Mouse (Mus musculus) limb, embryonic 12.5 days (tissue): ENCODE data around the gene Trf. TPM values are rescaled to one million over a fixed set of nuclear protein-coding genes. Genes with fewer than 3 reads are reported as not detected.

Experiments used
- ATAC-seq: fragments of 200-750 bp; cut with Nextera tagmentation; 2 replicates; pipeline ENCODE4 v1.8.0; 2017; ENCODE audit warnings: low read depth, moderate TSS enrichment; ENCODE audit not compliant: insufficient number of reproducible peaks, insufficient read depth, low FRiP score, low TSS enrichment
- H3K27ac ChIP-seq: fragments of 300-500 bp; sonication (generic); 2 replicates; pipeline ENCODE4 v1.5.1; 2016; ENCODE audit warnings: mild to moderate bottlenecking, moderate library complexity
- H3K27me3 ChIP-seq: fragments of 300-500 bp; sonication (generic); 2 replicates; pipeline ENCODE4 v1.6.1; 2016; ENCODE audit warnings: mild to moderate bottlenecking, moderate library complexity
- H3K36me3 ChIP-seq: fragments of 300-500 bp; sonication (generic); 2 replicates; pipeline ENCODE4 v1.6.1; 2016; ENCODE audit warnings: mild to moderate bottlenecking, moderate library complexity
- H3K4me1 ChIP-seq: fragments of 300-500 bp; sonication (generic); replicated peaks from 2 replicates; pipeline ENCODE4 v1.6.1; 2016
- H3K4me2 ChIP-seq: fragments of 300-500 bp; sonication (generic); 2 replicates; pipeline ENCODE4 v1.6.1; 2016; ENCODE audit warnings: mild to moderate bottlenecking, moderate library complexity
- H3K4me3 ChIP-seq: fragments of 300-500 bp; sonication (generic); replicated peaks from 2 replicates; pipeline ENCODE4 v1.5.1; 2016; ENCODE audit warnings: mild to moderate bottlenecking
- H3K9ac ChIP-seq: fragments of 300-500 bp; sonication (generic); replicated peaks from 2 replicates; pipeline ENCODE4 v1.6.1; 2016; ENCODE audit warnings: mild to moderate bottlenecking, moderate library complexity
- H3K9me3 ChIP-seq: fragments of 300-500 bp; sonication (generic); 2 replicates; pipeline ENCODE4 v1.6.1; 2016; ENCODE audit warnings: mild to moderate bottlenecking, moderate library complexity
- WGBS: fragments of 180-500 bp; shearing (Covaris S2); methylation state at CpG from one replicate; pipeline ENCODE4 v1.1.7; 2016; 5-methylcytosine and 5-hydroxymethylcytosine counted together
- polyA plus RNA-seq: library from polyadenylated mRNA; unstranded; fragments of >200 nt; fragmentation: Nextera tagmentation; extraction: Ambion mirVana; gene quantifications from 2 replicates; pipeline ENCODE4 v1.2.1, GENCODE M21; 2016

The Trf gene
- polyA plus RNA-seq = 7.9 and 13.0 TPM in 2 replicates

GRCm38 (mm10) chr9:103230151-103230951 lies at the start of gene Trf, which contains the start of gene Gm20425:
Gene Trf, minus strand, starts transcription at chr9:103230444.
Gene Gm20425, minus strand, starts transcription at chr9:103230307.
- no peaks in the 10 kb centered on the region for H3K9me3 ChIP-seq
- H3K27me3 ChIP-seq = no peaks in the 10 kb centered on the region
- 58% methylated on average over 29 of the region's 29 CpGs for WGBS
- no peak within 1 kb of the TSS for H3K9ac ChIP-seq
- H3K4me1 ChIP-seq = peaks cover 10% of the 10 kb centered on the region; the same call in 1 of the 2 replicates
- H3K27ac ChIP-seq = peak within 1 kb of the TSS; percentile 35; the same call in 1 of the 2 replicates
- peak within 1 kb of the TSS; percentile 27; the same call in 1 of the 2 replicates for H3K4me2 ChIP-seq
- no peaks in the 10 kb centered on the region for H3K36me3 ChIP-seq
- no peak within 1 kb of the TSS for H3K4me3 ChIP-seq
- ATAC-seq = no peak

- no peaks in the 10 kb centered on the region for H3K4me1 ChIP-seq
- no peak overlapping the region for H3K4me2 ChIP-seq
- H3K27ac ChIP-seq = no peak overlapping the region
- H3K9me3 ChIP-seq = no peaks in the 10 kb centered on the region
- no peaks in the 10 kb centered on the region for H3K36me3 ChIP-seq
- 83% methylated on average over 6 of the region's 6 CpGs for WGBS
- H3K9ac ChIP-seq = no peak overlapping the region
- no peaks in the 10 kb centered on the region for H3K27me3 ChIP-seq
- no peak overlapping the region for H3K4me3 ChIP-seq
- ATAC-seq = no peak
These were observed 46.6 kb upstream of the Trf start for GRCm38 (mm10) chr9:103276876-103277275.

- Histone ChIP-seq H3K9ac (no peak overlapping the region), H3K36me3 (no peaks in the 10 kb centered on the region), H3K27ac (no peak overlapping the region), H3K4me1 (no peaks in the 10 kb centered on the region), H3K9me3 (no peaks in the 10 kb centered on the region), H3K4me3 (no peak overlapping the region), H3K4me2 (no peak overlapping the region), H3K27me3 (no peaks in the 10 kb centered on the region)
- 54% methylated on average over 1 of the region's 1 CpGs for whole genome bisulfite sequencing
- ATAC-seq = no peak
These were observed 45.4 kb upstream of the Trf start for GRCm38 (mm10) chr9:103275676-103276075.

- 64% methylated on average over 8 of the region's 8 CpGs for WGBS
- Histone ChIP-seq H3K27ac (no peak overlapping the region), H3K9ac (no peak overlapping the region), H3K27me3 (no peaks in the 10 kb centered on the region), H3K4me2 (no peak overlapping the region), H3K9me3 (no peaks in the 10 kb centered on the region), H3K36me3 (no peaks in the 10 kb centered on the region), H3K4me3 (no peak overlapping the region), H3K4me1 (no peaks in the 10 kb centered on the region)
- no peak for ATAC-seq
These were observed 44.6 kb upstream of the Trf start for GRCm38 (mm10) chr9:103274819-103275218.

- H3K27me3 ChIP-seq = no peaks in the 10 kb centered on the region
- no peak overlapping the region for H3K27ac ChIP-seq
- H3K4me1 ChIP-seq = no peaks in the 10 kb centered on the region
- H3K4me2 ChIP-seq = no peak overlapping the region
- no peak overlapping the region for H3K4me3 ChIP-seq
- no peaks in the 10 kb centered on the region for H3K36me3 ChIP-seq
- H3K9ac ChIP-seq = no peak overlapping the region
- H3K9me3 ChIP-seq = no peaks in the 10 kb centered on the region
- 30% methylated on average over 4 of the region's 4 CpGs for WGBS
- no peak for ATAC-seq
These were observed 40.9 kb upstream of the Trf start for GRCm38 (mm10) chr9:103271104-103271503.

- WGBS = 85% methylated on average over 4 of the region's 4 CpGs
- Histone ChIP-seq H3K27me3 (no peaks in the 10 kb centered on the region), H3K27ac (no peak overlapping the region), H3K4me1 (no peaks in the 10 kb centered on the region), H3K4me2 (no peak overlapping the region), H3K4me3 (no peak overlapping the region), H3K36me3 (no peaks in the 10 kb centered on the region), H3K9ac (no peak overlapping the region), H3K9me3 (no peaks in the 10 kb centered on the region)
- no peak for ATAC-seq
These were observed 35.5 kb upstream of the Trf start for GRCm38 (mm10) chr9:103265778-103266177.

GRCm38 (mm10) chr9:103252906-103253305 lies 22.7 kb upstream of the Trf start:
- Histone ChIP-seq H3K27me3 (no peaks in the 10 kb centered on the region), H3K4me3 (no peak overlapping the region), H3K4me1 (no peaks in the 10 kb centered on the region), H3K9me3 (no peaks in the 10 kb centered on the region), H3K27ac (no peak overlapping the region), H3K9ac (no peak overlapping the region), H3K36me3 (no peaks in the 10 kb centered on the region), H3K4me2 (no peak overlapping the region)
- ATAC-seq = no peak
- 82% methylated on average over 5 of the region's 5 CpGs for WGBS

GRCm38 (mm10) chr9:103248618-103249017 lies 18.4 kb upstream of the Trf start:
- WGBS = 50% methylated on average over 4 of the region's 4 CpGs
- no peak for ATAC-seq
- Histone ChIP-seq H3K9ac (no peak overlapping the region), H3K4me1 (no peaks in the 10 kb centered on the region), H3K27ac (no peak overlapping the region), H3K27me3 (no peaks in the 10 kb centered on the region), H3K36me3 (no peaks in the 10 kb centered on the region), H3K4me3 (no peak overlapping the region), H3K4me2 (no peak overlapping the region), H3K9me3 (no peaks in the 10 kb centered on the region)

- Histone ChIP-seq H3K9me3 (no peaks in the 10 kb centered on the region), H3K27me3 (no peaks in the 10 kb centered on the region), H3K9ac (no peak overlapping the region), H3K36me3 (no peaks in the 10 kb centered on the region), H3K4me2 (no peak overlapping the region), H3K4me1 (no peaks in the 10 kb centered on the region), H3K4me3 (no peak overlapping the region), H3K27ac (no peak overlapping the region)
- no peak for ATAC-seq
- WGBS = 87% methylated on average over 8 of the region's 8 CpGs
These were observed 16.4 kb upstream of the Trf start for GRCm38 (mm10) chr9:103246526-103247168.

- H3K9ac ChIP-seq = no peak overlapping the region
- no peak overlapping the region for H3K27ac ChIP-seq
- H3K9me3 ChIP-seq = no peaks in the 10 kb centered on the region
- H3K27me3 ChIP-seq = no peaks in the 10 kb centered on the region
- no peak overlapping the region for H3K4me3 ChIP-seq
- no peak for ATAC-seq
- no peaks in the 10 kb centered on the region for H3K4me1 ChIP-seq
- H3K4me2 ChIP-seq = no peak overlapping the region
- WGBS = 97% methylated on average over 4 of the region's 4 CpGs
- H3K36me3 ChIP-seq = no peaks in the 10 kb centered on the region
These were observed 13.4 kb upstream of the Trf start for GRCm38 (mm10) chr9:103243640-103244039.

- H3K4me2 ChIP-seq = no peak overlapping the region
- 78% methylated on average over 2 of the region's 2 CpGs for WGBS
These were observed 11.0 kb upstream of the Trf start for GRCm38 (mm10) chr9:103241206-103241605.

More at GRCm38 (mm10) chr9:103241206-103241605, 11.0 kb upstream of the Trf start:
- no peak for ATAC-seq
- Histone ChIP-seq H3K9ac (no peak overlapping the region), H3K4me1 (no peaks in the 10 kb centered on the region), H3K9me3 (no peaks in the 10 kb centered on the region), H3K27me3 (no peaks in the 10 kb centered on the region), H3K4me3 (no peak overlapping the region), H3K27ac (no peak overlapping the region), H3K36me3 (no peaks in the 10 kb centered on the region)
